Mouse (Mus musculus): ENCODE results near the gene Akt1.

Gene Akt1

GRCm38 (mm10) chr12:112674132-112675011 lies at the start of gene Akt1:
Akt1 (minus strand) TSS chr12:112674884.
- no peak for DNase-seq (ENCODE audit: extremely low read depth, low read depth, low spot score)

GRCm38 (mm10) chr12:112724077-112724805 lies 49.6 kb upstream of the Akt1 start:
- no peak for DNase-seq (ENCODE audit: extremely low read depth, low read depth, low spot score)

GRCm38 (mm10) chr12:112723445-112723844 lies 48.8 kb upstream of the Akt1 start:
- DNase-seq (ENCODE audit: extremely low read depth, low read depth, low spot score): no peak

DNA sequence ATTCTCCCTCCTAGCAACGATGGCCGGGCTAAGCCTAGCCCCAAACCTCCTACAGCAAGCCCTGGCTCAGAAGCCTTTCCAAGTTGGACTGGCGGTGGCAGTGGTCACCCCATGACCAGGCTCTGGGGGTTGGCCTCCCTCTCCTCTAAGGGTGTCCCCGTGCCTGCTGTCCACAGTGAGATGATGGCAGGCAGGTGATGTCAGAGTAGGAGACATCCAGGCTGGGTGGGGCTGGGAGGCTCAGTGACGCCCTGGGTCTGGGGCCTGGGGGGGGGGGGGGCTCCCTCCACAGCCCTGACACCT lies 48.3 kb upstream of the Akt1 start:
- no peak for DNase-seq (ENCODE audit: extremely low read depth, low read depth, low spot score)

- DNase-seq (ENCODE audit: extremely low read depth, low read depth, low spot score): no peak
These were observed 47.8 kb upstream of the Akt1 start for GRCm38 (mm10) chr12:112722240-112723027.

DNA sequence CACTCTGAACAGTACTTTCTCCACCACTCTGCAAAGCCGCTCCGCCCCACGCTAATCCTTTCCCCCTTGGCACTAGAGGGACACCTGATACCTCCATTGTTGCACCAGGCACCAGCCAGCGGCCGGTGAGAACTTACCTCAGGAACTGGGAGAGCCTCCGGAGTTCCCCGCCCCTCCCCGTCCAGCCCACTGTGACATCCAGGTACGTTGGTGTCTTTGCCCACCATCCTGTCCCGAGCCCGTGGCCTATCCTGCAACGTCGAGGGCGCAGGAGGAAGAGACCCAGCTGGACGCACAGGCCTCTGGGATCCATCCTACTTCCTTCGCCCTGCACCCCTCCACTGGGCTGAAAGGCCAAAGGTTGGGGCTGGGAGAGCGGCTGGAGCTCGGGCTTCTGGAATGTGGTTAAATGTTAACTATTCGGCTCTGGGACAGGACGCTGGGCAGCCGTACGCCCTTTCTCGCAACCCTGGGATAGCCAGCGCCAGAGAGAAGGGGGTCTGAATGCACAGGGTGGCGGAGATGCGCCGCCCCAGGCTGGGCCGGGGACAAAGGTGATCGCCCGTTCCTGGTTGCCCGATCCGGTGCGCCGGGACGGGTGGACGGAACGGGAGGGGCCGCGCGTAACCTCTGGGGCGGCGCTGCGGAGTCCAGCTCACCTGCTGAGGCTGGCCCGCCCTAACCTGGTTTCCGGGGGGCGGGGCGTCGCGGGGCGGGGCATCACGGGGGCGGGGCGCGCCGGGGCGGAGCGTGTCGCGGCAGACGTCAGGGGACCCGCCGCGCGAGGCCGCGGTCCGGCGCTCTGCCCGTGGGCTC lies 46.9 kb upstream of the Akt1 start:
- no peak for DNase-seq (ENCODE audit: extremely low read depth, low read depth, low spot score)

DNA sequence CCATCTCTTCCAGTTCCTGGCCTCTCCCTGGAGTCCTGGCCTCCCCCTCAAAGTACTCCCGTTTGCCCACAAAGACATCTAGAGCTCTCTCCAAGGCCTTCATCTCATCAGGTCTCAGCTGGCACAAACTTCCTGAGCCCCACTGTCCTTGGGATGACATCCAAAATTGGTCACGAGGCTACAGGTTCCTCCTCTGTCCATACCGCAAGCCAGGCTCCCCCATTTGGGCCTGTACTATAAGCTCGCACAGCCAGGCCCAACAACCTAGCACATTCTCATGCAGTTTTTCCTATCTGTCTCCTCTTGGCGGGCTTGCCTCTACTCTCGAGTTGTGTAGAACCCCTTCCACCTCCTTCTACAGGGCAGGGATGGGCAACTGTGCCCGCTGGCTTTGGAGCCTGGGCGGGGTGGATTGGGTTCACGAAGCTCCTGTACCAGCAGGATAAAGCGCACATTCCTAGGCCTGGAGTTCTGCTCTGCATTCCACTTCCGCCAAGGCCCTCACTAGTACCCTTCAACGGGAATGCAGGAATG lies 46.3 kb upstream of the Akt1 start:
- no peak for DNase-seq (ENCODE audit: extremely low read depth, low read depth, low spot score)

DNA sequence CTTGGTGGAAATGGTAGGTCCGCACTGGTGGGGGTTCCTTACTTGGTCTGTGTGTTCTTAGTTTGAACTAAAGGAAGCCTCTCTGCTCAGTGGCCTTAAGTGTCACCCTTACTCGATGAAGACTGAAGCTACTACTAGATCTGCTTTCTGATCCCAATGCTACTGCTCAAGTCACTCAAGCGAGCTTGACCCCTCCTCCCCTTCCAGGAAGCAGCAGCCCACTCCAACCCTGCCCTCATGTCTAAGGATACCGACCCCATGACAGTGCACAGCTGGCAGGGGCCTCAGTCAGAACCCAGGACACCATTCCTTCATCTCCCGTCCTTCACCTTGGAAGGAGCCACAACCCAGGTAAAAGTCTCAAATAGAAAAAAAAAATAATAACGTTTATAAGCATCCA lies 45.5 kb upstream of the Akt1 start, which contains the start of gene Cep170b:
TSS of gene Cep170b (plus strand) at position 240 of the 400 bp plus-strand sequence.
- no peak for DNase-seq (ENCODE audit: extremely low read depth, low read depth, low spot score)

GRCm38 (mm10) chr12:112718995-112719394 lies 44.3 kb upstream of the Akt1 start:
- DNase-seq (ENCODE audit: extremely low read depth, low read depth, low spot score): no peak

DNA sequence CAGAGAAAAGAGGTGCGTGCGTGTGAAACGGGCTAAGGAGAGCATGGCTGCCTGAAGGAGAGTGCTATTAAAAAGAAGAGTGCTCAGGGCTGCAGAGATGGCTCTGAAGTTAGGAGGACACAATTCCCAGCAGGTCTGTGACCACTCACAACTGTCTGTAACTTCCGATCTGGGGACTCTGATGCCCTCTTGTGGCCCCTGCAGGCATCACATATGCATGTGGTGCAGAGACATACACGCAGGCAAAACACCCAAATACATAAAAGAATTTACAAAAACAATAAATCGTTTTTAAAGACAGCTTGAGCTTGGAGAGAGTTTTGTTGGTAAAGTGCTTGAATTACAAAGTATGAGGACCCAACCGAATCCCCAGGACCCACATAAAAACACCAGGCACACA lies 42.5 kb upstream of the Akt1 start:
- DNase-seq (ENCODE audit: extremely low read depth, low read depth, low spot score): no peak

- no peak for DNase-seq (ENCODE audit: extremely low read depth, low read depth, low spot score)
These were observed 39.3 kb upstream of the Akt1 start for GRCm38 (mm10) chr12:112713984-112714383.

GRCm38 (mm10) chr12:112707573-112707869 lies 32.8 kb upstream of the Akt1 start:
- DNase-seq (ENCODE audit: extremely low read depth, low read depth, low spot score): no peak

GRCm38 (mm10) chr12:112706704-112707572 lies 32.3 kb upstream of the Akt1 start:
- DNase-seq (ENCODE audit: extremely low read depth, low read depth, low spot score): no peak

GRCm38 (mm10) chr12:112702374-112703320 lies 28.0 kb upstream of the Akt1 start:
- DNase-seq (ENCODE audit: extremely low read depth, low read depth, low spot score): no peak

- no peak for DNase-seq (ENCODE audit: extremely low read depth, low read depth, low spot score)
These were observed 25.8 kb upstream of the Akt1 start for GRCm38 (mm10) chr12:112700522-112700921.

DNA sequence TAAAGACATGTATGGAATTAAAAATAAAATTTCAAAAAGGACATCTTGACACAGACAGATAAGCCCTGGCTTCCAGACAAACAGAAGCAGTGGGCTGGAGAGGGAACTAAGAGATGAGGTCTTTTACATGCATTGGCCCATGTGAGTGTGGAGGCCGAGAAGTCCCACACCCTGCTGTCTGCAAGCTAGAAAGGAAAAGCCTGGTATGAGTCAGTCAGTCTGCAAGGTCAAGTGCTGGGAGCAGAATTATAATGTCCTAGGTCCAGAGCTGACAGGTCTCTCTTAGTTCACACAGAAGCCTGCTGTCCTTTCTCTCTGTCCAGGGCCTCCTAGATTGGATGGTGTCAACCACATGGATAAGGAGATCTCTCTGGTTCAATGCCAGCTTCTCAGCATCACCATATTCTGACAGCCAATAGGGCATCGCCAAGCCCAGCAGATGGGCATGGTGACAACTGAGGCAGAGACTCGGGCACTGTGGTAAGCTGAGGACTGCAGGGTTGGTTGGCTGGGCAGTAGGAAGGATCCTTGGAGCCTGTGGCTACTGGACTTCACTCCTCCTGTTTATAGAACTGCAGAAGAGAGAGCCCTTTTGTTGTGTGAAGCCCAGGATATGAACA lies 22.2 kb upstream of the Akt1 start:
- no peak for DNase-seq (ENCODE audit: extremely low read depth, low read depth, low spot score)

DNA sequence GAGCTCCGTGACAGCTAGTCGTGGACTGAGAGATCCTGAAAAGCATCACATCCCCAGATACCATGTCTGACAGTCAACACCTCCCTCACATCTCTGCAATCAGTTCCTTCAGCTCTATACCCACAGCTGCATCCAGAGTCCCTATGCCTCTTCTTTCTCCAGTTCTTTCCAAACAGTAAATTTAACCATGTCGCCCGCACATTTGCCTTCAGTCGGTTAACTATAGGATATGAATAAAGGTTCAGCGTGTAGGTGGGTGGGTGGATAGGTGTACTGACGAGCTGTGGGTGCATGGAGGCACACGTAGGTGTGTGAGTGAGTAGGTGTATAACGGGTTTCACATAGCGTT lies 19.4 kb upstream of the Akt1 start:
- no peak for DNase-seq (ENCODE audit: extremely low read depth, low read depth, low spot score)
